Comparison of ENCODE assay signal across 17 mouse cellular contexts in the genomic region with DNA sequence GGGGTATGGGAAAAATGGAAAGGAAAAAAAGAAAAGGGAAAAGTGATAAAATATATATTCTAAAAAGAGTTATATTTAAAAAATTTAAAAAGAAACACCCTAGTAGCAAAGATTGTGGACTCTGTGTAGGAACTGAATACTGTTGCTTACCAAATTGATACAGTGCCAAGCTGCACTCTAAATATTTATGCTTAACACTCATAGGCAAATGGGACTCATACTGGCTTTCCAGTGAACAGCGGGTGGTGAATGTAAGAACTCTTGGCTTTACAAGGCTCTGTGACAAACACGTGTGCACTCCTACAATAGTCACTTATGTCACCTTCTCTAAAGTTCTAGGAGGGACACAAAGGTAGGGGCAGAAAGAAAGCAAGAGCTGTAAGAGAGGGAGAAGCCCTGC.
DNase-seq lines count a peak whose midpoint lies in the region; ATAC-seq and TF ChIP-seq lines count a peak whose summit lies in the region.
"Had no signal": no experiment of that assay in that cellular context is flagged by ENCODE, and none has a peak within 500 bp of the region (broad histone marks: within the 10 kb centered on the region; RNA-seq: fewer than 3 reads in every experiment).

No protein-coding gene starts in this region.

- H3K9ac ChIP-seq in forebrain, embryonic 15.5 days (replicated peaks), result no peak overlapping the region
- H3K9ac ChIP-seq in forebrain, embryonic 12.5 days, result no peak overlapping the region
- H3K9ac ChIP-seq in kidney, embryonic 16.5 days (replicated peaks; ENCODE audit: low read length), result no peak overlapping the region
- no peak overlapping the region for H3K9ac ChIP-seq in lung, embryonic 16.5 days (ENCODE audit: low read length)
- H3K9ac ChIP-seq: hindbrain, embryonic 14.5 days had no signal

- TF ChIP-seq CTCF in brain, embryonic 14.5 days (IDR thresholded peaks at IDR 0.05; ENCODE audit: borderline replicate concordance, extremely low read depth, insufficient read depth, insufficient read length), result no peak

- no peak overlapping the region for H3K27ac ChIP-seq in forebrain, embryonic 15.5 days (replicated peaks)
- no peak overlapping the region for H3K27ac ChIP-seq in forebrain, embryonic 12.5 days
- peak overlapping the region; percentile 85 for H3K27ac ChIP-seq in kidney, embryonic 16.5 days (ENCODE audit: low read length)
- H3K27ac ChIP-seq in lung, embryonic 16.5 days (ENCODE audit: low read length), result no peak overlapping the region
- H3K27ac ChIP-seq: embryonic facial prominence, embryonic 10.5 days; hindbrain, embryonic 14.5 days had no signal

- H3K4me3 ChIP-seq in forebrain, embryonic 15.5 days, result no peak overlapping the region
- no peak overlapping the region for H3K4me3 ChIP-seq in forebrain, embryonic 12.5 days (replicated peaks)
- H3K4me3 ChIP-seq in kidney, embryonic 16.5 days (ENCODE audit: low read length), result no peak overlapping the region
- H3K4me3 ChIP-seq in lung, embryonic 16.5 days (ENCODE audit: low read length), result no peak overlapping the region
- H3K4me3 ChIP-seq: embryonic facial prominence, embryonic 10.5 days had no signal

- peak; percentile 38; the same call in 1 of the 2 replicates for ATAC-seq in forebrain, embryonic 15.5 days (replicated peaks)
- ATAC-seq in forebrain, embryonic 12.5 days (ENCODE audit: low FRiP score), result no peak
- peak; percentile 57; the same call in 1 of the 2 replicates for ATAC-seq in kidney, embryonic 16.5 days (ENCODE audit: low FRiP score, low TSS enrichment)
- peak; percentile 52; the same call in 1 of the 2 replicates for ATAC-seq in lung, embryonic 16.5 days (ENCODE audit: low read depth)

- H3K4me1 ChIP-seq in forebrain, embryonic 15.5 days, result no peaks in the 10 kb centered on the region
- no peaks in the 10 kb centered on the region for H3K4me1 ChIP-seq in forebrain, embryonic 12.5 days
- peaks cover 6% of the 10 kb centered on the region; the same call in 1 of the 2 replicates for H3K4me1 ChIP-seq in kidney, embryonic 16.5 days (ENCODE audit: insufficient read depth, low read length)
- H3K4me1 ChIP-seq in lung, embryonic 16.5 days (replicated peaks; ENCODE audit: control insufficient read depth, insufficient read depth, low read length), result no peaks in the 10 kb centered on the region; the same call in 1 of the 2 replicates
- H3K4me1 ChIP-seq: embryonic facial prominence, embryonic 10.5 days had no signal

- H3K27me3 ChIP-seq in forebrain, embryonic 15.5 days, result no peaks in the 10 kb centered on the region
- H3K27me3 ChIP-seq in forebrain, embryonic 12.5 days, result no peaks in the 10 kb centered on the region
- H3K27me3 ChIP-seq in kidney, embryonic 16.5 days (ENCODE audit: insufficient read depth, low read length), result no peaks in the 10 kb centered on the region
- H3K27me3 ChIP-seq in lung, embryonic 16.5 days (ENCODE audit: control insufficient read depth, insufficient read depth, low read depth, low read length), result no peaks in the 10 kb centered on the region
- H3K27me3 ChIP-seq: CH12.LX had no signal

- no peaks in the 10 kb centered on the region for H3K36me3 ChIP-seq in forebrain, embryonic 15.5 days
- no peaks in the 10 kb centered on the region for H3K36me3 ChIP-seq in forebrain, embryonic 12.5 days (replicated peaks)
- no peaks in the 10 kb centered on the region for H3K36me3 ChIP-seq in kidney, embryonic 16.5 days (ENCODE audit: insufficient read depth, low read length)
- H3K36me3 ChIP-seq in lung, embryonic 16.5 days (ENCODE audit: control insufficient read depth, insufficient read depth, low read length), result no peaks in the 10 kb centered on the region
- H3K36me3 ChIP-seq: embryonic facial prominence, embryonic 10.5 days had no signal

- no peaks in the 10 kb centered on the region for H3K9me3 ChIP-seq in forebrain, embryonic 15.5 days
- no peaks in the 10 kb centered on the region for H3K9me3 ChIP-seq in forebrain, embryonic 12.5 days
- H3K9me3 ChIP-seq in kidney, embryonic 16.5 days (ENCODE audit: low read length), result no peaks in the 10 kb centered on the region
- H3K9me3 ChIP-seq in lung, embryonic 16.5 days (ENCODE audit: control insufficient read depth, low read length), result no peaks in the 10 kb centered on the region
- H3K9me3 ChIP-seq: embryonic facial prominence, embryonic 10.5 days had no signal

- no peak for DNase-seq in kidney, postnatal 14 days
- no peak for DNase-seq in lung, postnatal 4 days
- peak; percentile 42 for DNase-seq in brain, embryonic 14.5 days (ENCODE audit: low read depth)
- DNase-seq: adrenal gland, adult 2 months; adrenal gland, postnatal 25 days; cerebellum, adult 2 months; cerebellum, postnatal 10 days; gastrocnemius, postnatal 36 days; heart, adult 11 months; heart, postnatal 14 days had no signal

- WGBS in forebrain, embryonic 15.5 days, result 29% methylated on average over 2 of the region's 2 CpGs
- WGBS in forebrain, embryonic 12.5 days, result 68% methylated on average over 2 of the region's 2 CpGs
- WGBS in kidney, embryonic 16.5 days, result 43% methylated on average over 2 of the region's 2 CpGs
- WGBS in lung, embryonic 16.5 days, result 31% methylated on average over 2 of the region's 2 CpGs

- TF ChIP-seq POLR2A in brain, embryonic 14.5 days (IDR thresholded peaks at IDR 0.05; ENCODE audit: borderline replicate concordance, extremely low read depth, insufficient read depth, insufficient read length, poor library complexity, severe bottlenecking), result no peak

- H3K4me2 ChIP-seq in forebrain, embryonic 15.5 days (replicated peaks), result no peak overlapping the region
- H3K4me2 ChIP-seq in forebrain, embryonic 12.5 days, result no peak overlapping the region
- H3K4me2 ChIP-seq in kidney, embryonic 16.5 days (replicated peaks; ENCODE audit: low read depth, low read length), result no peak overlapping the region
- no peak overlapping the region for H3K4me2 ChIP-seq in lung, embryonic 16.5 days (ENCODE audit: low read depth, low read length)
- H3K4me2 ChIP-seq: hindbrain, embryonic 14.5 days had no signal
